Mouse (Mus musculus): Measurements from ENCODE around the gene Scg5. TPM values are rescaled to one million over a fixed set of nuclear protein-coding genes. Genes with fewer than 3 reads are reported as not detected.

The Scg5 gene
- polyA plus RNA-seq (2012; rRNA removed) = 0.79 and 0.90 TPM in 2 replicates

- peaks cover 19% of the 10 kb centered on the region for H3K36me3 ChIP-seq (ENCODE audit: control insufficient read depth, insufficient read depth, low read length)
- no peak within 1 kb of the TSS for H3K27ac ChIP-seq (ENCODE audit: insufficient read depth, low read depth, low read length)
- peak within 1 kb of the TSS; percentile 37 for H3K4me3 ChIP-seq (ENCODE audit: low read depth, low read length)
- no peak for TF ChIP-seq POLR2A (IDR thresholded peaks at IDR 0.05; ENCODE audit: low read depth, low read length)
- no peak for TF ChIP-seq CTCF (IDR thresholded peaks at IDR 0.05; ENCODE audit: extremely low read depth, insufficient read length, insufficient replicate concordance, low read depth, low read length)
- no peaks in the 10 kb centered on the region for H3K27me3 ChIP-seq (ENCODE audit: control insufficient read depth, insufficient read depth, low read length)
- H3K4me1 ChIP-seq (ENCODE audit: control insufficient read depth, insufficient read depth, insufficient read length, low read length) = peaks cover 4% of the 10 kb centered on the region
- 19% methylated on average over 23 of the region's 23 CpGs for WGBS
These were observed at the start of gene Scg5 for GRCm38 (mm10) chr2:113828943-113829882. TSS of gene Scg5 (minus strand) at chr2:113829121.

GRCm38 (mm10) chr2:113870115-113870514, 41.2 kb upstream of the Scg5 start:
- 79% methylated on average over 1 of the region's 1 CpGs for WGBS

GRCm38 (mm10) chr2:113868404-113868803, 39.5 kb upstream of the Scg5 start:
- TF ChIP-seq POLR2A (IDR thresholded peaks at IDR 0.05; ENCODE audit: low read depth, low read length) (no peak), CTCF (IDR thresholded peaks at IDR 0.05; ENCODE audit: extremely low read depth, insufficient read length, insufficient replicate concordance, low read depth, low read length) (no peak)
- no peak overlapping the region for H3K4me3 ChIP-seq (ENCODE audit: low read depth, low read length)
- H3K36me3 ChIP-seq (ENCODE audit: control insufficient read depth, insufficient read depth, low read length) = no peaks in the 10 kb centered on the region
- H3K4me1 ChIP-seq (ENCODE audit: control insufficient read depth, insufficient read depth, insufficient read length, low read length) = no peaks in the 10 kb centered on the region
- H3K27ac ChIP-seq (ENCODE audit: insufficient read depth, low read depth, low read length) = no peak overlapping the region
- 85% methylated on average over 4 of the region's 4 CpGs for WGBS
- H3K27me3 ChIP-seq (ENCODE audit: control insufficient read depth, insufficient read depth, low read length) = no peaks in the 10 kb centered on the region

More at GRCm38 (mm10) chr2:113870115-113870514, 41.2 kb upstream of the Scg5 start:
- no peaks in the 10 kb centered on the region for H3K4me1 ChIP-seq (ENCODE audit: control insufficient read depth, insufficient read depth, insufficient read length, low read length)
- no peak overlapping the region for H3K4me3 ChIP-seq (ENCODE audit: low read depth, low read length)
- H3K27ac ChIP-seq (ENCODE audit: insufficient read depth, low read depth, low read length) = no peak overlapping the region
- H3K36me3 ChIP-seq (ENCODE audit: control insufficient read depth, insufficient read depth, low read length) = no peaks in the 10 kb centered on the region
- no peaks in the 10 kb centered on the region for H3K27me3 ChIP-seq (ENCODE audit: control insufficient read depth, insufficient read depth, low read length)
- TF ChIP-seq POLR2A (IDR thresholded peaks at IDR 0.05; ENCODE audit: low read depth, low read length) (no peak), CTCF (IDR thresholded peaks at IDR 0.05; ENCODE audit: extremely low read depth, insufficient read length, insufficient replicate concordance, low read depth, low read length) (no peak)

GRCm38 (mm10) chr2:113866155-113866554, 37.2 kb upstream of the Scg5 start:
- H3K36me3 ChIP-seq (ENCODE audit: control insufficient read depth, insufficient read depth, low read length) = no peaks in the 10 kb centered on the region
- no peaks in the 10 kb centered on the region for H3K27me3 ChIP-seq (ENCODE audit: control insufficient read depth, insufficient read depth, low read length)
- no peak overlapping the region for H3K27ac ChIP-seq (ENCODE audit: insufficient read depth, low read depth, low read length)
- WGBS = 22% methylated on average over 2 of the region's 2 CpGs
- TF ChIP-seq POLR2A (IDR thresholded peaks at IDR 0.05; ENCODE audit: low read depth, low read length) (no peak), CTCF (IDR thresholded peaks at IDR 0.05; ENCODE audit: extremely low read depth, insufficient read length, insufficient replicate concordance, low read depth, low read length) (no peak)
- no peak overlapping the region for H3K4me3 ChIP-seq (ENCODE audit: low read depth, low read length)
- no peaks in the 10 kb centered on the region for H3K4me1 ChIP-seq (ENCODE audit: control insufficient read depth, insufficient read depth, insufficient read length, low read length)

- Histone ChIP-seq H3K4me3 (ENCODE audit: low read depth, low read length) (no peak overlapping the region), H3K27ac (ENCODE audit: insufficient read depth, low read depth, low read length) (no peak overlapping the region), H3K36me3 (ENCODE audit: control insufficient read depth, insufficient read depth, low read length) (0 out of 2 replicates have a peak, but pooled peaks cover 3% of the 10 kb centered on the region), H3K27me3 (ENCODE audit: control insufficient read depth, insufficient read depth, low read length) (no peaks in the 10 kb centered on the region), H3K4me1 (ENCODE audit: control insufficient read depth, insufficient read depth, insufficient read length, low read length) (peaks cover 2% of the 10 kb centered on the region; the same call in 1 of the 2 replicates)
- under 1% methylated on average over 3 of the region's 3 CpGs for WGBS
- no peak for TF ChIP-seq CTCF (IDR thresholded peaks at IDR 0.05; ENCODE audit: extremely low read depth, insufficient read length, insufficient replicate concordance, low read depth, low read length)
- TF ChIP-seq POLR2A (IDR thresholded peaks at IDR 0.05; ENCODE audit: low read depth, low read length) = no peak
These were observed 20.2 kb upstream of the Scg5 start for GRCm38 (mm10) chr2:113849141-113849540.

- peak within 1 kb of the TSS; percentile 95 for H3K4me3 ChIP-seq (ENCODE audit: low read depth, low read length)
- H3K27me3 ChIP-seq (ENCODE audit: control insufficient read depth, insufficient read depth, low read length) = no peaks in the 10 kb centered on the region
- WGBS = under 1% methylated on average over 48 of the region's 48 CpGs
- TF ChIP-seq POLR2A (IDR thresholded peaks at IDR 0.05; ENCODE audit: low read depth, low read length) (no peak), CTCF (IDR thresholded peaks at IDR 0.05; ENCODE audit: extremely low read depth, insufficient read length, insufficient replicate concordance, low read depth, low read length) (no peak)
- H3K4me1 ChIP-seq (ENCODE audit: control insufficient read depth, insufficient read depth, insufficient read length, low read length) = peaks cover 2% of the 10 kb centered on the region; the same call in 1 of the 2 replicates
- peak within 1 kb of the TSS; percentile 94 for H3K27ac ChIP-seq (ENCODE audit: insufficient read depth, low read depth, low read length)
- H3K36me3 ChIP-seq (ENCODE audit: control insufficient read depth, insufficient read depth, low read length) = 0 out of 2 replicates have a peak, but pooled peaks cover 4% of the 10 kb centered on the region
These were observed 19.6 kb upstream of the Scg5 start, which contains the start of gene Arhgap11a for GRCm38 (mm10) chr2:113848245-113849121. TSS of gene Arhgap11a (minus strand) at chr2:113848661.

All from small intestine, adult 2 months (tissue).